Mouse (Mus musculus) limb, embryonic 15.5 days (tissue): ENCODE data around the gene Gm6509. TPM values are rescaled to one million over a fixed set of nuclear protein-coding genes. Genes with fewer than 3 reads are reported as not detected.
"Not testable (repeated sequence)": the region's sequence is repeated elsewhere in the genome, so short reads cannot be mapped to it uniquely, and the experiment has no call there.

ENCODE experiments used
- ATAC-seq: fragments of 200-750 bp; cut with Nextera tagmentation; 2 replicates; pipeline ENCODE4 v1.8.0; 2017; ENCODE audit warnings: low read depth, moderate TSS enrichment; ENCODE audit not compliant: insufficient number of reproducible peaks, low FRiP score, low TSS enrichment
- H3K27ac ChIP-seq: fragments of 300-500 bp; sonication (generic); 2 replicates; pipeline ENCODE4 v1.5.1; 2015; ENCODE audit warnings: moderate library complexity, mild to moderate bottlenecking, inconsistent platforms
- H3K27me3 ChIP-seq: fragments of 300-500 bp; sonication (generic); 2 replicates; pipeline ENCODE4 v1.6.1; 2015; ENCODE audit warnings: inconsistent platforms
- H3K36me3 ChIP-seq: fragments of 300-500 bp; sonication (generic); 2 replicates; pipeline ENCODE4 v1.6.1; 2015; ENCODE audit warnings: inconsistent platforms
- H3K4me1 ChIP-seq: fragments of 300-500 bp; sonication (generic); 2 replicates; pipeline ENCODE4 v1.6.1; 2015; ENCODE audit warnings: inconsistent platforms
- H3K4me2 ChIP-seq: fragments of 300-500 bp; sonication (generic); 2 replicates; pipeline ENCODE4 v1.6.1; 2015; ENCODE audit warnings: mild to moderate bottlenecking, inconsistent platforms
- H3K4me3 ChIP-seq: fragments of 300-500 bp; sonication (generic); 2 replicates; pipeline ENCODE4 v1.5.1; 2015; ENCODE audit warnings: mild to moderate bottlenecking, inconsistent platforms
- H3K9ac ChIP-seq: fragments of 300-500 bp; sonication (generic); 2 replicates; pipeline ENCODE4 v1.6.1; 2015; ENCODE audit warnings: inconsistent platforms
- H3K9me3 ChIP-seq: fragments of 300-500 bp; sonication (generic); 2 replicates; pipeline ENCODE4 v1.6.1; 2016; ENCODE audit warnings: inconsistent platforms
- WGBS: fragments of 180-500 bp; shearing (Covaris S2); methylation state at CpG from one replicate; pipeline ENCODE4 v1.1.7; 2015; 5-methylcytosine and 5-hydroxymethylcytosine counted together
- polyA plus RNA-seq: library from polyadenylated mRNA; unstranded; fragments of >200 nt; fragmentation: Nextera tagmentation; extraction: Ambion mirVana; gene quantifications from 2 replicates; pipeline ENCODE4 v1.2.1, GENCODE M21; 2015

Gene Gm6509
- polyA plus RNA-seq: not detected in 2 replicates

DNA sequence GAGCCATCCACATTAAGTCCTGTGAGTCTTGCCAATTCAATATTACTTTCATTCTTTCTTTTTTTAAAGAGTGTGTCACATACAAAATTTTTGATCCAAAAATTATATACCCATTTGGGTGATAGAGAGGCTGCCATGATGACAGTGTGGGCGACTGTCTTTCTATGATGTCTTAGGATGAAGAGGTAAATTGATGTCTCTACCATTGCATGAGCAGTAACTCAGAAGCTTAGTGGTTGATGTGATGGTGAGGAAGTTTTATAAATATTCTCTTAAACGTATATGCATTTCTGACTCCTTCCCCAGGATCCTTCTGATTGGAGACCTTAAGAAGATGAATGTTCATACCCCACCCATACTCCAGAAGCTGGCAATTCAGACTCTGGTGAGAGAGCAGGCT, at the start of gene Gm6509:
Gene Gm6509, plus strand, starts transcription at position 301 of the 400 bp plus-strand sequence.
- H3K4me2 ChIP-seq, H3K27ac ChIP-seq, H3K27me3 ChIP-seq, H3K4me1 ChIP-seq, ATAC-seq, H3K9me3 ChIP-seq, H3K36me3 ChIP-seq, H3K4me3 ChIP-seq, H3K9ac ChIP-seq: not testable (repeated sequence)
- WGBS: no CpG with 5 or more reads among the region's 2 CpGs

DNA sequence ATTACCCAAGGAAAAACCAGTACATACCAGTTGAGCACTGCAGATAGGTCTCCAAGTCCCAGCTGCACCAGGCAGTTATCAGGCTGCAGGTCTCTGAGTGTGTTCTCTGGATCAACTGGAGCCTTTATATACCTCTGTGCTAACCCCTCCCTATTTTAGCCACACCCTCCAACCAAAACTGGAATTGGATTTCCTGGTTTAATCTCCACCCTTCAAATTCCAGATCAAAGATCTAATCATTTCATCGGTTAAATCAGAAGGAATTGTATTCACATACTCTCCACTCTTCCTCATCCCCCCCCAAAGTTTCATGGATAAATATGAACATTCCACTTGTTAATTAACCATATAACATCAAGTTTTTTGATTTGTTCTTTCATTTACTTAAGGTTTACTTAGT, 7.5 kb upstream of the Gm6509 start, which contains the start of gene Gm3147:
Gene Gm3147, minus strand, starts transcription at position 101 of the 400 bp plus-strand sequence.
- not testable (repeated sequence) for H3K36me3 ChIP-seq, ATAC-seq, H3K9ac ChIP-seq, H3K27me3 ChIP-seq, H3K9me3 ChIP-seq, H3K4me2 ChIP-seq, H3K4me1 ChIP-seq, H3K4me3 ChIP-seq, H3K27ac ChIP-seq
- no CpG with 5 or more reads among the region's 1 CpGs for WGBS

DNA sequence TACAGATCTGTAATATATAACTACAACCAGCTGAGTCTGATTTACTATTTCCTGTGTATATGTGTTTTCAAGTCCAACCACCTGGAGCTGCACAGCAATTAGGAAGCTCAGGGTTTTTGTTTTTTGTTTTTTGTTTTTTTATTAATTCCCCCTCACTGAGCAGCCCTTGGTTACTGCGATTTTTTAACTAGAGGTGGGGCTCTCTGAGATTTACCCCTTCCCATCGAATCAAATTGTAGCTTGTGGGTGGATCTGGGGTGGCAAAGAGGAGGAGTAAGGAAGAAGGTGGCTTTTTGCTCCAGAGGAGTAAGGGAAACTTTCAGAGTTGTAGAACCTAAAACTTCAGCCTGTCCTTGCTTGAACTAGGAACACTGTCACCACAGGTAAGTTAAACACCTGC, 24.3 kb downstream of the Gm6509 start, which contains the start of gene Gm6205:
Gene Gm6205, plus strand, starts transcription at position 301 of the 400 bp plus-strand sequence.
- H3K9me3 ChIP-seq, H3K4me3 ChIP-seq, ATAC-seq, H3K9ac ChIP-seq, H3K4me2 ChIP-seq, H3K36me3 ChIP-seq, H3K27me3 ChIP-seq, H3K4me1 ChIP-seq, H3K27ac ChIP-seq: not testable (repeated sequence)
- WGBS: no CpG with 5 or more reads among the region's 2 CpGs

Other genes starting within 250 kb of the Gm6509 start
- not detected in 2 replicates for gene Gm7682, start 178.2 kb upstream of the Gm6509 start, polyA plus RNA-seq
- not detected in 2 replicates for gene Gm3139, start 97.7 kb upstream of the Gm6509 start, polyA plus RNA-seq
- not detected in 2 replicates for gene Gm3147, start 7.6 kb upstream of the Gm6509 start, polyA plus RNA-seq
- not detected in 2 replicates for gene Gm6205, start 24.4 kb downstream of the Gm6509 start, polyA plus RNA-seq
- gene Gm3183, start 241.5 kb downstream of the Gm6509 start, polyA plus RNA-seq: not detected in 2 replicates